Mouse (Mus musculus): ENCODE measurements around the gene Vmn2r98. TPM values are rescaled to one million over a fixed set of nuclear protein-coding genes. Genes with fewer than 3 reads are reported as not detected.
"Not testable (repeated sequence)": the region's sequence is repeated elsewhere in the genome, so short reads cannot be mapped to it uniquely, and the experiment has no call there.

Gene Vmn2r98
- polyA plus RNA-seq (2015; fragmentation: Nextera tagmentation; extraction: Ambion mirVana) = not detected in 2 replicates

- ATAC-seq (replicated peaks; ENCODE audit: extremely low read depth, insufficient read depth, low FRiP score); H3K4me3 ChIP-seq (ENCODE audit: low read length): not testable (repeated sequence)
These were observed at the start of gene Vmn2r98 for GRCm38 (mm10) chr17:19053160-19053559. Gene Vmn2r98, plus strand, starts transcription at chr17:19053460.

GRCm38 (mm10) chr17:19031441-19031840 lies 21.8 kb upstream of the Vmn2r98 start:
- H3K9me3 ChIP-seq (replicated peaks; ENCODE audit: control insufficient read depth, low read length); H3K4me3 ChIP-seq (ENCODE audit: low read length); H3K4me2 ChIP-seq (ENCODE audit: low read depth, low read length); H3K4me1 ChIP-seq (ENCODE audit: control insufficient read depth, insufficient read depth, low read length); H3K27me3 ChIP-seq (ENCODE audit: control insufficient read depth, insufficient read depth, low read length); ATAC-seq (replicated peaks; ENCODE audit: extremely low read depth, insufficient read depth, low FRiP score); H3K27ac ChIP-seq (ENCODE audit: low read length); H3K9ac ChIP-seq (ENCODE audit: low read length); H3K36me3 ChIP-seq (ENCODE audit: control insufficient read depth, insufficient read depth): not testable (repeated sequence)
- 65% methylated on average over 1 of the region's 1 CpGs for WGBS

More at GRCm38 (mm10) chr17:19053160-19053559, at the start of gene Vmn2r98:
- not testable (repeated sequence) for H3K36me3 ChIP-seq (ENCODE audit: control insufficient read depth, insufficient read depth); H3K9ac ChIP-seq (ENCODE audit: low read length); H3K27me3 ChIP-seq (ENCODE audit: control insufficient read depth, insufficient read depth, low read length); H3K27ac ChIP-seq (ENCODE audit: low read length); H3K4me2 ChIP-seq (ENCODE audit: low read depth, low read length); H3K9me3 ChIP-seq (replicated peaks; ENCODE audit: control insufficient read depth, low read length); H3K4me1 ChIP-seq (ENCODE audit: control insufficient read depth, insufficient read depth, low read length)

DNA sequence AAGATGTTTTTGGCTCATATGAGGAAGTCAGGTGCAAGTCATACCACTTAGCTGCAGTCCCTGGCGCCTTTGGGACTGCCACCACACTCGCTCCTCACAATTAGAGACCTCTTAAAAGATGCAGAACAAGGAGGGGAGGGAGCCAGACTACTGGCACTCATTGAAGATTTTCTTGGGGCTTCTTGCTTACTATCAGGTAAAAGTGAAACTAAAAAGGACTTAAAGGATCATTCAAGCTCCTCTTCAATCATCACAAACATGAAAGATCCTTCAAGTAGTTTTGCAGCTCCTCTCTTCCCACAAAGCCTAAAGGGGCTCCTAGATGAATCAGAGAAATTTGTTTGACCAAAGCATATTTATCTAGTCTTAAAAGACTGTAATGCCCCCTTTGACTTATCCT lies 21.3 kb upstream of the Vmn2r98 start:
- no peak overlapping the region for H3K27ac ChIP-seq (ENCODE audit: low read length)
- no peaks in the 10 kb centered on the region for H3K27me3 ChIP-seq (ENCODE audit: control insufficient read depth, insufficient read depth, low read length)
- H3K9ac ChIP-seq (ENCODE audit: low read length) = no peak overlapping the region
- no peaks in the 10 kb centered on the region for H3K4me1 ChIP-seq (ENCODE audit: control insufficient read depth, insufficient read depth, low read length)
- WGBS = 43% methylated on average over 2 of the region's 2 CpGs
- H3K36me3 ChIP-seq (ENCODE audit: control insufficient read depth, insufficient read depth) = no peaks in the 10 kb centered on the region
- no peak overlapping the region for H3K4me3 ChIP-seq (ENCODE audit: low read length)
- ATAC-seq (replicated peaks; ENCODE audit: extremely low read depth, insufficient read depth, low FRiP score) = no peak
- H3K9me3 ChIP-seq (replicated peaks; ENCODE audit: control insufficient read depth, low read length) = peaks cover 7% of the 10 kb centered on the region
- no peak overlapping the region for H3K4me2 ChIP-seq (ENCODE audit: low read depth, low read length)

DNA sequence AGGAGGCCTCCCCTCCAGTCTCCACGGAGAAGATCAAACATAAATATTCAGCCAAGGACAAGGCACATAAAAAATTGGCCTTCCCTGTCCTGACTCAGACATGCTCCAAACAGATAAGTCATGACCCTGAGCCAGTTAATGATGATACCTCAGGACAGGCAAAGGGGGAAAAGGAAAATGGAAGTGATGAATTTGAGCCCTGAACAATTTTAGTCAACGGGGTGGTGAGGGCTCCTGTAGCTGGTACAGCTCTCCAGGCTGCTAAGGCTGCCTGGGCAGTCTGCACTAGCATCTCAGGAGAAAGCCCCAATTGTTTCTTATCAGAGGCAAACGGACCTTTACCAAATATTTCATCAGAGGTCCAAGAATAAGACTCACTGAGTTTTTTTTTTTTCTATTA lies 20.5 kb upstream of the Vmn2r98 start:
- Histone ChIP-seq H3K27me3 (ENCODE audit: control insufficient read depth, insufficient read depth, low read length) (no peaks in the 10 kb centered on the region), H3K9me3 (replicated peaks; ENCODE audit: control insufficient read depth, low read length) (peaks cover 10% of the 10 kb centered on the region), H3K9ac (ENCODE audit: low read length) (no peak overlapping the region), H3K4me3 (ENCODE audit: low read length) (no peak overlapping the region), H3K4me1 (ENCODE audit: control insufficient read depth, insufficient read depth, low read length) (no peaks in the 10 kb centered on the region), H3K27ac (ENCODE audit: low read length) (no peak overlapping the region), H3K36me3 (ENCODE audit: control insufficient read depth, insufficient read depth) (no peaks in the 10 kb centered on the region), H3K4me2 (ENCODE audit: low read depth, low read length) (no peak overlapping the region)
- WGBS = 56% methylated on average over 3 of the region's 3 CpGs
- no peak for ATAC-seq (replicated peaks; ENCODE audit: extremely low read depth, insufficient read depth, low FRiP score)

Other genes starting within 250 kb of the Vmn2r98 start
- gene Vmn2r97, start 139.2 kb upstream of the Vmn2r98 start, polyA plus RNA-seq (2015; fragmentation: Nextera tagmentation; extraction: Ambion mirVana) = 0.04 TPM in 2 replicates